Mouse (Mus musculus) limb, embryonic 10.5 days (tissue): Measurements from ENCODE around the gene Chst3. TPM values are rescaled to one million over a fixed set of nuclear protein-coding genes. Genes with fewer than 3 reads are reported as not detected.
"Not testable (repeated sequence)": the region's sequence is repeated elsewhere in the genome, so short reads cannot be mapped to it uniquely, and the experiment has no call there.

ENCODE experiments used
- DNase-seq: peaks from one replicate; pipeline ENCODE4 v3.0.0-alpha.2; 2017; ENCODE audit warnings: low spot score
- H3K27ac ChIP-seq: fragments of 300-500 bp; sonication (generic); 2 replicates; pipeline ENCODE4 v1.5.1; 2016; ENCODE audit warnings: mild to moderate bottlenecking
- H3K27me3 ChIP-seq: fragments of 300-500 bp; sonication (generic); 2 replicates; pipeline ENCODE4 v1.6.1; 2016; ENCODE audit warnings: low read depth, mild to moderate bottlenecking; ENCODE audit not compliant: poor library complexity, severe bottlenecking
- H3K36me3 ChIP-seq: fragments of 300-500 bp; sonication (generic); 2 replicates; pipeline ENCODE4 v1.6.1; 2016; ENCODE audit warnings: mild to moderate bottlenecking, moderate library complexity
- H3K4me1 ChIP-seq: fragments of 300-500 bp; sonication (generic); 2 replicates; pipeline ENCODE4 v1.6.1; 2016
- H3K4me3 ChIP-seq: fragments of 300-500 bp; sonication (generic); 2 replicates; pipeline ENCODE4 v1.5.1; 2016; ENCODE audit warnings: mild to moderate bottlenecking, moderate library complexity
- H3K9me3 ChIP-seq: fragments of 300-500 bp; sonication (generic); replicated peaks from 2 replicates; pipeline ENCODE4 v1.6.1; 2016; ENCODE audit warnings: mild to moderate bottlenecking
- WGBS: fragments of 180-500 bp; shearing (Covaris S2); methylation state at CpG from one replicate; pipeline ENCODE4 v1.1.7; 2016; 5-methylcytosine and 5-hydroxymethylcytosine counted together
- polyA plus RNA-seq: library from polyadenylated mRNA; unstranded; fragments of >200 nt; fragmentation: Nextera tagmentation; extraction: Ambion mirVana; gene quantifications from 2 replicates; pipeline ENCODE4 v1.2.1, GENCODE M21; 2016

Gene Chst3
- polyA plus RNA-seq, 1 experiment from 2014 or later = 2.0 TPM

GRCm38 (mm10) chr10:60185023-60185709, 33.9 kb downstream of the Chst3 start:
- Histone ChIP-seq H3K27ac (no peak overlapping the region), H3K9me3 (no peaks in the 10 kb centered on the region), H3K4me3 (no peak overlapping the region), H3K4me1 (peaks cover 4% of the 10 kb centered on the region; the same call in 1 of the 2 replicates), H3K27me3 (peaks cover 21% of the 10 kb centered on the region), H3K36me3 (peaks cover 20% of the 10 kb centered on the region)
- no peak for DNase-seq
- 90% methylated on average over 10 of the region's 10 CpGs for WGBS

DNA sequence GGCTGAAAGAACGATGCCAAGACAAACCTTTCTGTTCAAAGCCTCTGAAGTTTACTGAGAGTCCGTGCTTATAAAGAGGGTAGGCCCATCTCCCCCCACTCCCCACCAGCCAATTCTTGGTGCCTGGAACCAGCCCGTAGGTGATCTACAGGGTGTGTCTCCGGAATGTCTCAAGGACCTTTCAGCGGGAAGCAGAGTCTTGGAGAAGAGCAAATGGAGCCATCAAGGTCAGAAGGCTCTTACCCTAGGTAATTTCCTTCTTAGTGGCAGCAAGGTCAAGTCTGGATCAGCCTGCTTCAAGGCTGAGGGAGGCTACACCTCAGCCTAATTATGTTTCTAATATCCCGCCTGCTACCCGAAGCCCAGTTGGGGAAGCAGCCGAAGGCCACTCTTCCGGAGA, 43.8 kb downstream of the Chst3 start:
- H3K27ac ChIP-seq, DNase-seq, H3K36me3 ChIP-seq, H3K4me3 ChIP-seq, H3K4me1 ChIP-seq, H3K27me3 ChIP-seq, H3K9me3 ChIP-seq: not testable (repeated sequence)
- WGBS = 93% methylated on average over 9 of the region's 9 CpGs

DNA sequence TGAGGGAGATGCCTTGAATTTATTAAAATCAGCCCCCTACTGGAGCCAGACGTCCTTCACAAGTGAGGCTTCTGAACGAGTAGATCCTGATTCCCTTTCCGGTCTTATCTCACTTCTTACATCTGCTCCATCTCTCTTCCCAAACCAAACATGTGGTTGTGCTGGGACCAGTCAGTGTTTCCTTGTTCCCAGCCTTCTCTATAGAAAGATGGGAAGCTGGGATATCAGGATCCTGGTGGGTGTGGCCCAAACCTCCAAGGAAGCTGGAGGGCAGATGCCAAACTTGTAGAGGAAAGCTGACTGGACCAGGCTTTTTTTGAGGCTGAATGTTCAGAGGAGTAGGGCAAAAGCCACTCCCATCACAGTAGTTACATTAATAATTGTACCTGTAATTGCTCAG, 44.6 kb downstream of the Chst3 start:
- no peaks in the 10 kb centered on the region for H3K36me3 ChIP-seq
- no peak overlapping the region for H3K27ac ChIP-seq
- H3K27me3 ChIP-seq = no peaks in the 10 kb centered on the region
- WGBS = 72% methylated on average over 3 of the region's 3 CpGs
- 0 out of 2 replicates have a peak, but pooled peaks cover 4% of the 10 kb centered on the region for H3K4me1 ChIP-seq
- no peak overlapping the region for H3K4me3 ChIP-seq
- DNase-seq = no peak
- no peaks in the 10 kb centered on the region for H3K9me3 ChIP-seq

- no peak for DNase-seq
- no peaks in the 10 kb centered on the region for H3K27me3 ChIP-seq
- 84% methylated on average over 10 of the region's 10 CpGs for WGBS
- no peaks in the 10 kb centered on the region for H3K36me3 ChIP-seq
- no peak overlapping the region for H3K27ac ChIP-seq
- no peak overlapping the region for H3K4me3 ChIP-seq
- H3K9me3 ChIP-seq = no peaks in the 10 kb centered on the region
- 0 out of 2 replicates have a peak, but pooled peaks cover 4% of the 10 kb centered on the region for H3K4me1 ChIP-seq
These were observed 46.0 kb downstream of the Chst3 start for GRCm38 (mm10) chr10:60173035-60173434.

DNA sequence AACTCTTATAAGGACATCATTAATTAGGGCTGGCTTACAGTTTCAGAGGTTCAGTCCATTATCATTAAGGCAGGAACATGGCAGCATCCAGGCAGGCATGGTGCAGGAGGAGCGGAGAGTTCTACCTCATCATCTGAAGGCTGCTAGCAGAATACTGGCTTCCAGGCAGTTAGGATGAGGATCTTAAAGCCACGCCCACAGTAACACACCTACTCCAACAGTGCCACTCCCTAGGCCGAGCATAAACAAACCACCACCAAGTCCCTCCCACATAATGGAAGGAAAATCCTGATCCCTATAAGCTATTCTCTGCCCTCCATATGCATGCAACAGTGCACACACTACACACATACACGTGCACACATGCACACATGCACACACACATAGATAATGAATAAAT, 46.8 kb downstream of the Chst3 start:
- no peak for DNase-seq
- H3K36me3 ChIP-seq = no peaks in the 10 kb centered on the region
- no peaks in the 10 kb centered on the region for H3K9me3 ChIP-seq
- H3K4me1 ChIP-seq = 0 out of 2 replicates have a peak, but pooled peaks cover 4% of the 10 kb centered on the region
- WGBS = 86% methylated on average over 4 of the region's 4 CpGs
- H3K27me3 ChIP-seq = no peaks in the 10 kb centered on the region
- H3K4me3 ChIP-seq = no peak overlapping the region
- no peak overlapping the region for H3K27ac ChIP-seq

GRCm38 (mm10) chr10:60171368-60171767, 47.7 kb downstream of the Chst3 start:
- H3K4me3 ChIP-seq = no peak overlapping the region
- no peaks in the 10 kb centered on the region for H3K9me3 ChIP-seq
- 98% methylated on average over 5 of the region's 5 CpGs for WGBS
- H3K27ac ChIP-seq = no peak overlapping the region
- H3K4me1 ChIP-seq = 0 out of 2 replicates have a peak, but pooled peaks cover 4% of the 10 kb centered on the region
- H3K36me3 ChIP-seq = no peaks in the 10 kb centered on the region
- H3K27me3 ChIP-seq = no peaks in the 10 kb centered on the region
- DNase-seq = no peak

GRCm38 (mm10) chr10:60170326-60171089, 48.6 kb downstream of the Chst3 start:
- no peak overlapping the region for H3K4me3 ChIP-seq
- DNase-seq = no peak
- 69% methylated on average over 10 of the region's 10 CpGs for WGBS
- H3K27me3 ChIP-seq = no peaks in the 10 kb centered on the region
- H3K27ac ChIP-seq = no peak overlapping the region
- H3K4me1 ChIP-seq = 0 out of 2 replicates have a peak, but pooled peaks cover 4% of the 10 kb centered on the region
- no peaks in the 10 kb centered on the region for H3K36me3 ChIP-seq
- H3K9me3 ChIP-seq = no peaks in the 10 kb centered on the region

GRCm38 (mm10) chr10:60168960-60169359, 50.1 kb downstream of the Chst3 start:
- H3K4me1 ChIP-seq = 0 out of 2 replicates have a peak, but pooled peaks cover 4% of the 10 kb centered on the region
- H3K27me3 ChIP-seq = no peaks in the 10 kb centered on the region
- 69% methylated on average over 3 of the region's 3 CpGs for WGBS
- H3K4me3 ChIP-seq = no peak overlapping the region
- H3K36me3 ChIP-seq = no peaks in the 10 kb centered on the region
- no peak overlapping the region for H3K27ac ChIP-seq
- no peak for DNase-seq
- no peaks in the 10 kb centered on the region for H3K9me3 ChIP-seq

- H3K36me3 ChIP-seq = no peaks in the 10 kb centered on the region
- no peak overlapping the region for H3K27ac ChIP-seq
- H3K4me3 ChIP-seq = no peak overlapping the region
- H3K4me1 ChIP-seq = 0 out of 2 replicates have a peak, but pooled peaks cover 4% of the 10 kb centered on the region
- no peaks in the 10 kb centered on the region for H3K9me3 ChIP-seq
- DNase-seq = no peak
- WGBS = 69% methylated on average over 2 of the region's 2 CpGs
- no peaks in the 10 kb centered on the region for H3K27me3 ChIP-seq
These were observed 50.8 kb downstream of the Chst3 start for GRCm38 (mm10) chr10:60168306-60168705.

GRCm38 (mm10) chr10:60166068-60166467, 53.0 kb downstream of the Chst3 start:
- 43% methylated on average over 3 of the region's 3 CpGs for WGBS
- H3K4me3 ChIP-seq = no peak overlapping the region

DNA sequence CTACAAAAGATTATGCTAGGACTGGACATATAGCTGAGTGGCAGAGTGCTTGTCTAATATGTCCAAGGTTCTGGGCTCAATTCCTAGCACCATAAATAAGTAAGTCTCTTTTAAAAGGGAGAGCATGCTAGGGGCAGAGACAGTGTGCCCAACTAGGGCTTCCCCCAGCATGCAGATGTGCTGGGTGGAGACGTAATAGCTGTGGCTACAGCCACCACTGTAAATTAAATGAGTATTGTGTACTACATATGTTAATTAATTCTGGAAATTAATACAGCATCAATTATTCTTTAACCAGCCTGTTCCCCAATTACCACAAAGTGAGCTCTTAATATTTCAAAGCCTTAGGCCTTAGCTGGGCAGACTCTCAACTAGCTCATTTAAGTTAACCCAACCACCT, 54.2 kb downstream of the Chst3 start:
- WGBS = 93% methylated on average over 1 of the region's 1 CpGs
- Histone ChIP-seq H3K9me3 (no peaks in the 10 kb centered on the region), H3K36me3 (no peaks in the 10 kb centered on the region), H3K4me1 (no peaks in the 10 kb centered on the region), H3K4me3 (no peak overlapping the region), H3K27me3 (no peaks in the 10 kb centered on the region), H3K27ac (no peak overlapping the region)
- DNase-seq = no peak

More at GRCm38 (mm10) chr10:60166068-60166467, 53.0 kb downstream of the Chst3 start:
- no peaks in the 10 kb centered on the region for H3K27me3 ChIP-seq
- H3K4me1 ChIP-seq = 0 out of 2 replicates have a peak, but pooled peaks cover 4% of the 10 kb centered on the region
- DNase-seq = no peak
- no peaks in the 10 kb centered on the region for H3K36me3 ChIP-seq
- no peak overlapping the region for H3K27ac ChIP-seq
- no peaks in the 10 kb centered on the region for H3K9me3 ChIP-seq

DNA sequence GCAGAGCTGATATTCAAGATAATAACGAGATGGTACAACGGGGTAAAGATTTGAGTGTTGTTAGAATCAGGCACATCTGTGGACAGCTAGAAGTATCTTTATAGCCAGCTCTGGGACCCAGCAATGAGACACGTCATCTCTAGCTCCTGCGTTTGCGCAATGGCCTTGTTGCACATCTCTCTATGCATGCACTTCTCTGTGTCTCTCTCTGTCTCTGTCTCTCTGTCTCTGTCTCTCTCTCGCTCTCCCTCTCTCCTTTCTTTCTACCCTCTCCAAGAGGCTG, 56.1 kb downstream of the Chst3 start:
- Histone ChIP-seq H3K4me1 (no peaks in the 10 kb centered on the region), H3K36me3 (no peaks in the 10 kb centered on the region), H3K4me3 (no peak overlapping the region), H3K27ac (no peak overlapping the region), H3K27me3 (no peaks in the 10 kb centered on the region), H3K9me3 (no peaks in the 10 kb centered on the region)
- 94% methylated on average over 6 of the region's 6 CpGs for WGBS
- no peak for DNase-seq

- H3K9me3 ChIP-seq, H3K4me3 ChIP-seq, H3K27ac ChIP-seq, DNase-seq, H3K27me3 ChIP-seq, H3K36me3 ChIP-seq, H3K4me1 ChIP-seq: not testable (repeated sequence)
- WGBS = 94% methylated on average over 8 of the region's 8 CpGs
These were observed 56.7 kb downstream of the Chst3 start for GRCm38 (mm10) chr10:60162184-60162972.
